Mouse (Mus musculus) T-helper 1 cell (primary cell): ENCODE measurements around the gene Ugt1a10.

ENCODE experiments used
- in situ Hi-C: fragments of 300-600 bp; cut with MboI, MseI; formaldehyde crosslinking; loops from one replicate; pipeline ENCODE4 v1.15.1; 2025; ENCODE audit warnings: high pct_unique_total_duplicates

The Ugt1a10 gene

DNA sequence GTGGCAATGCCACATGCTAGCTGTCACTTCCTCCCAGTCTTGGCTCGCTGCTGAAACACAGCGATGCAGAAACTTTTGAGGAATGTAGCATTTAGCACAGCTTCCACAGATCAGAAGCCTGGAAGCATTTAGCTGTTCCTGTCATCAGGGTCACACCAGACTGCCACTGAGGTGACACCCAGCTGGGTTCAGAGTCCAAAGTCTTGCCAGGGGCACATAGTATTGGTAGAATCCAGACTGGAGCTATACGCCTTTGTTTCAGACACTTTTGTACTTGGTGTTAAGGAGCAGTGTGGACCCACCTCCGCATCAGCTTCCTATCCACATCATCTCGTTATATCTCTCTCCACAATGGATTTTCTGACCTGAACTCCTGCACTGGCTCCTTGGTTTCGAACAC, 198.4 kb downstream of the Ugt1a10 start:
- in situ Hi-C loops, result no loop called here

DNA sequence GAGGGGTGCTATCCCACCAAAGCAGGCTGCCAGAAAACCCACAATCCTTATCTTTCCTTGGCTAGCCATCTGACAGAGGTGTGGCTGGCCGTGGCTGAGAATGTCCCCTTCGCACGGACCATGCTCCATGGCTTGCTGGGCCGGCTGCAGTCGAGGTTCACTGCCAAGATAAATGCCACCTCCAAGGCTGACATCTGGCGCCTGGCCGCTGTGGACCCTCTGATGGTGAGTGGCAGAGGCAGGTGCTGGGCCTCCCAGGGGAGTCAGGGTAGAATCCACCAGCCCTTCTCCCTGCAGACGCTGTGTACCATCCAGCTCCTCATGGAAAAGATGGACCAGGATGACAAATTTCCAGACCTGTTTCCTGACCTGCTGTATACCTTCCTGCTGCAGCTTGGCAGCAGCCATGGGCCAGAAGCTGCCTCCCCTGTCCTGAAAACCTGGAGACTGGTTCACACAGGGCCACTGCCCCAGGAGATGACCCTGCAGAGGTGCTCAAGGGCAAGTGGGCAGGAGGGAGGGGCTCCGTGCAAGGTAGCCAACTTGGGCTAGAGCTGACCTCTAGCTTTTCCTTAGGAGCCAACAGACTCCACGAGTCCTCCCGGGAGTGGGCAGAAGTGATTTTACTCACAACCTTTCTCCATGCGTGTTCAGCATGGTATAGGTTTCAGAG, 199.7 kb downstream of the Ugt1a10 start:
- in situ Hi-C loops, result no loop called here

DNA sequence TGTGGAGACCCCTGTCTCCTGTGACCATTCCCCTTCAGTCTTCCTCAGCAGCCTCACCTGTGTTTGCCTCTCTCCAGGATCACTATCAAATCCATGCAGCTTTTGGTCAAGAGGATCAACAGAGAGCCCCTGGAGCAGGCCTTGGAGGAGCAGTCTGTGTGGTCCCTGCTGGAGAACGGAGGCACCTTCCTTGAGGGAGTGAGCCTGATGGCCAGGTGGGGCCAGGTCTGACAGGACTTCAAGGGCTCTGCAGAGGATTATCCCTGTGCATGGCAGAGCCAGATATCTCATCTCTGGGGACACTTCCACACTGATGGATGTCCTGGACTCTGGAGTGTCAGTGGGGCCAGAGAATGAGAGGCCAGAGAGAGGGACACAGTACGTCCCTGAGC, 200.3 kb downstream of the Ugt1a10 start:
- in situ Hi-C loops, result no loop called here

DNA sequence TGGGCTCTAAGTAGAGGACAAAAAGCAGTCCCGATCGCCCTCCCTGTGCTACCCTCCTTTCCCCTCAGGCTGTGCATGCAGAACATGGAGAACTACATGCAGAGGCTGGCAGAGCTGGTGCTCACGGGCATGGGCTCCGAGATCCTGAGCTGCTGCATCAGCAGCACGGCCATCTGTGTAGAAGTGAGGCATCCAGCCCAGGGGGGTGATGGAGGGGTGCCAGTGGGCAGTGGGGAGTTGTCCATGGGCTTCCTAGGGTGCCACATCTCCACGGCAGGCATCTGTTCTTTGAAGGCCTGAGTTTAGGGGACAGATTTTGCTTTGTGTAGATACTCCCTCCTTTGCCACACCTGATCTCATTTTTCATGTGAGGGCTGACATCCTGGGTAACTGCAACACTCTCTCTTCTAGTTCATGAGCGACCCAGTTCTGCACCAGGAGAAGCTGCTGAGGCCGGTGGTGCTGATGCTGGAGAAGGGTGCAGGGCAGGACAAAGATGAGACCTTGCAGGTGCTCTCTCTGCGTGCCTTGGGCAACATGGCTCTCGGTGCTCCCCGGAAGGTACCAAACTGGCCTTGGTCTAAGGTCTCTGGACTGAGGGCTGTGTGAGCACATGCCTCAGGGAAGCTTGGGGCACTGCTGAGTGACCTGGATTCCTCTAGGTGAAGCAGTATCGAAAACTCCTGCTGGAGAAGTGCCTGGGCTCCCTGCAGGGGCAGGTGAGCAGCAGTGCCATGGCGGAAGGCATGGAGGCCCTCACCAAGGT, 201.0 kb downstream of the Ugt1a10 start:
- in situ Hi-C loops, result no loop called here

DNA sequence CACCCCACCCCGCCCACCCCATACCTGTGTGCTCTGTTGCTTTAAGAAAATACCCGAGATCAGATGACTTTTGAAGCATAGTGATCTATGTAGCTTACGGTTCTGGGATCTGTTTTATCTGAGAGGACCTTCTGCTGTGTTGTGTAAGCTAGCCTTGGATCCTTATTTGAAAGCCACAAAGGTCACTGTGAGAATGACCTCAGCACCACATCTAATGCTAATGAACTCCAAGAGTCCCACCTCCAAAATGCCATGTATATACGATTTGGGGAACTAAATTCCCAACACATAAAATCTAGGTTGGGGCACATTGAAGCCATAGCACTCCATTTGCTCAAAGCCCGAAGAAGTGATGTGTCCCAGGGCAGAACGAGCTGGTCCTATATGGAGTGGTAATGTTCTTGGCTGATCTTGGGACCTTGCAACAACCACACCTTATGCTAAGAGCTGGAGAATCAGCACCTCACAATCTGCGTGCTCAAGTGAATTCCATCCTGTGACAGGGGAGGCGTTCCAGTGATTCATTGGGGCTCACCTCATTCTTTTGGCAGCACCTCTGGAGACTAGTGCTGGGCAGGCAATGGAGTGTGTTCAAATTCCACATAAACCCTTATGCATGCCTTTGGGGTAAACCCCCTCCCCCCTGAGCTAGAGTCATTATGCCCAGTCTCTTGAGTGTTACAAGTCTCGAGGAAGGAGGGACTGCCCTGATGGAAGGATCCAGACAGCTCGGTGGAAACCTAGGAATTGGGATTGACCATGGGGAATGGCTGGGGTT, 201.9 kb downstream of the Ugt1a10 start:
- in situ Hi-C loops, result no loop called here

DNA sequence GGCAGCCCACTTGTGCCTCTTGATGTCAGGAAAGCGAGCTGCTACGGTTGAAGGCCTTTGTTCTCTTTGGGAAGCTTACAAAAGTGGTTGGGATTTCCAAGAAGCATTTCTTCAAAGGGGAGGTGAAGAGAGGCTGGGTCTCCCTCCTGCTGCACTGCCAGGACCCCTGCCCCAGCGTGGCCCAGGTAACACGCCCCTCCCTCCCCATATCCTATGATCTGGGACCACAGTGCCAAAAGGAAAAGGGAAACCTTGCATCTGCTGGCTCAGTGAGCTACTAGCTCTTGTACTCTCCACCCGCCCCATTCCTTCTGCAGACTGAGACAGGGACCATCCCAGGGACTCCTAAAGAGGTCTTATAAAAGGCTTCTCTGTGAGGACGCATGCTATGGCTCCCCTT, 202.5 kb downstream of the Ugt1a10 start:
- in situ Hi-C loops, result no loop called here

DNA sequence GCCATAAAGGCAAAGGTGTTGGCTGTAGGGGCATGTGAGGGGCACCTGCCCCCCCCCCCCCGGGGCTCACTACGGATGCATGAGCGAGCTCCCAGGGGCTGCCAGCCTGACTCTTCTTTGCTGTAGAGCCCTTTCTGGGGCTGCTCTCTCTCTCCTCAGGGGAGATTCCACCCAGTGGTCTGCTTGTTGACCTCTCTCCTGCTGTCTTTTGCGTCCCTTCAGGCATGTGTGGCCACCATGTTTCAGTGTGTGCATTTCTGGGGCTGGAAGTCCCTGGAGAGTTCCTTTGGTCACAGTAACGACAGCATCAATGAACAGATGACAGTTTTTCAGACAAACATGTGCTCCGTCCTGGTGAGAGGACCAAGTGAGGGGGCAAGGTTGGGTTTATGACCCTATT, 203.2 kb downstream of the Ugt1a10 start:
- in situ Hi-C loops, result no loop called here

DNA sequence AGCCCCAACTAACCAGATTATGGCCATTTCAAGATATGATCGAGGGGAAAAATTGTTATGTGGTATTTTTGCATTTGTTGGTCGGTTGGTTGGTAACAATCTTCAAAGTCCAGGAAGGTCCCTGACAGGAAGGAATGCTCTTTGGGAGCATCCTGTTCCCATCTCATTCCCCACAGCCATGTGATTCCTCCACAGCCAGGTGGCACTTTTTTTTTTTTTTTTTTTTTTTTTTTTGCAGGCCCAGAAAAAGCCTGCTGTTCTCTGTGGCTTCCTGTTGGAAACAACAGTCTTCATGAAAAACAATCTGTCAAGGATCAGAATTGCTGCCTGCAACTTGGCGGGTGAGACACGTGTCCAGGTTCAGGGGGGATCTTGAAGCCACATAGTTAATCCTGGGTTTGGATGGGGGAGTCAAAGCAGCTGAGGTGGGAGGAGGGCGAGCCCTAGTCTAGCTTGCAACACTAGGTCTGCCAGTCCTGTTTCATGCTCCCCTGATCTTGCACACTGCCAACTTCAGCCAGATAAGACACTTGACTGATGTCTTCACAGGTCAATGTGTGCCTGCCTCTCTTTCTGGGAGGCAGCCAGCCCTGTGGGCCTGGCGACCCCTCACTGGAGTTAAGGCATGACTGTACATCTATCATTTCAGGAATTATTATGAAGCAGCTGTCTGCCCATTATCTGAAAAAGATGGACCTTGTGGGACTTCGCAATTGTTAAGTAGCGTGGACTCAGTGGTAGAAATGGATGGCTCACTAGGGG, 203.9 kb downstream of the Ugt1a10 start:
- in situ Hi-C loops, result no loop called here

DNA sequence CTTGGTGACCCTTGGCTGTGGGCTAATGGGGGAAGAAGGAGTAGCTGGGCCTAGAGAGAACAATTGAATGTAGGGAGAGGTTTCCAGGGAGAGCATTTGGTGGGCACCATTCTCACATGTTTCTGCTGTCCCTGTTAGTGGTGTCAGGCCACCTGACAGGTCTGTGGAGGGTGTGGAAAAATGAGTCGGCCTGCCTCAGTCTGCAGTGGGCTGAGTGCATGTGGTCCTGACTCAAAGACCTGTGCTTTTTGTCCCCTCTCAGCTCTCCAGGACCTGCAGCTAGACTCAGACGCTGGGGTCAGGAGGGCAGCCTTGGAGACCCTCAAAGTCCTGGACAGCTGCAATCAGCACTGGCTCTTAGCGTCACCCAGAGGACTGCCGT, 204.4 kb downstream of the Ugt1a10 start:
- in situ Hi-C loops, result no loop called here

DNA sequence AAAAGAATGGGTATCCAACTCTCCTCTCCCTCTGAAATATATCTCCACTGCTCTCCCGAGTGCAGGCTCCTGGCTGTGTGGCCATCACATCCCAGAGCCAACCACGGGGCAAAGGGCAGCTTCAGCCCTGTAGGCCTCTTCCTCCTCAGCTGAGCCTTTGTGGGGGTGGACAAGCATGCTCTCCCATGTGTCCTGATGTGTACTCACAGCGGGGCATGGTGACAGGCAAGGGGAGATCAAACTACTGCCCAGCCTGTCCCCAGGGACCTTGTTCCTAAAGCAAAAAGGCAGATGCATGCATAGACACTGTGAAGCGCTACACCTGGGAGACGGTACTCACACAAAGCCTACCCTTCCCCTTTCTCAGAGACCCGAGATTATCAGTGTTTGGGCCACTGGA, 204.9 kb downstream of the Ugt1a10 start:
- in situ Hi-C loops, result no loop called here

DNA sequence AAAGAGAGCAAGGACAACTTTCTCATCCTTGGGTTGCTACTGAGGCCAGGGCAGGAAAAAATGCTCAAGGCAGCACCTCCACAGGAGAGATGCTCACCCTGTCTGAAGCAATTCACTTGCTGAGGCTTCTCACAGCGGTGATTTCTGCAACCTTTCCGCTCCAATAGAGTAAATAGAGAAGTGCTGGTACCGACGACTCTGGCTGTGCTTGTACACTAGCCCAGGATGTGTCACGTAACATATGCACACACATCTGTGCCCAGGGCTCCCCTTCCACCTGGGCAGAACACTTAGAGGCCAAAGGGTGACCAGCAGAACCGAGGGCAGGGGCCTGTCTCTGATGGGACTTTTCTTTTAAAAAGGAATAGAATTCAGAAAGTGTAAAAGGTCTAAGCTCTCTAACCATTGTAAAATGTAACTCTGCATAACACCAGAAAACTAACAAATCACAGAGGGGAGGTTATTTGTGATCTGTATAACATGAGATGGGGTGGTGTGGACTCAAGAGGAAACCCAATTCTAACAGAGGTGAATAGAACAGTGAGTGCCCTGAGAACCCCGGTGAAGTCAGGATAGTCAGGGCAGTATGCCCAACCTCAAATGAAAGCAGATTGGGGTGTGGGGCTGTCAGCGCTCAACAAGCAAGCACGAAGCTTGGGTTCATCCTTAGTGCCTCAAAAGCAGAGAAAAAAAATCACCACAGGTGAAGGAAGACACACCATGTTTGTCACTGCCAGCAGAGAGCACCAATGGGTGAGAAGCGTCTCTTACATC, 205.6 kb downstream of the Ugt1a10 start:
- in situ Hi-C loops, result no loop called here

DNA sequence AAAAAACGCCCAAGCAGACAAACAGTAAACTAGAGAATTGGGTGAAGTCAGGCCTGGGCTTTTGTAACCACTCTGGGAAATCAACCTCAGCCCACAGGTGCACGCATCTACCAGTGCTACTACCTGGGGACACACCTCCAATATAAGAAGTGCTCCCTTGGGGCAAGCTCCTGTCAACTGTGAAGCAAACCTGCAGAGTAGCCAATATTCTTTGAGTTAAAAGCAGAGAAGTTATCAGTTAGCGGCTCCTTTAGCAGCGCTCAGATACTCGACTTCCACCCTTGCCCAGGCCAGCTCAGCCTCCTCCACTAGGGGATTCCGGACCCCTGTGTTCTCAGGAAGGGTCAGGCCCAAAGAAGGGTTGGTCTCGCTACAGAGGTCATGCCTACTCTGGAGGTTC, 206.5 kb downstream of the Ugt1a10 start:
- in situ Hi-C loops, result no loop called here

DNA sequence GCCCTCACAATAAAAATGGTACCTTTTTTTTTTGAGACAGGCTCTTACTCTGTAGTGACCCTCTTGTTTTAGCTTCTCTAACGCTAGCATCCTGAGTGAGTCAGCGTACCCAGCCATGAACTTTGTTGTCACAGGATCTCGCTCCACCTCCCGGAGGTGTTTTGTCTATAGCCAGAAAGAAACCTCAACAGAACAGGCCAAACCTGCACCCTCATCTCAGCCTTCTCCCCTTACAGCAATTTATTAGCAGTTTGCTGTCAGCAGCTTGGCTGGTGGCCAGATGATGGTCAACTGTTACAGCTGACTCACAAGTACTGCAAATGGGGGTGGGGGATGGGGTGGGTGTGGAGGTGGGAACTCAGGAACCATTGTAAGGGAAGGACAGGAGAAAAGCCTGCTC, 207.1 kb downstream of the Ugt1a10 start:
- in situ Hi-C loops, result no loop called here

DNA sequence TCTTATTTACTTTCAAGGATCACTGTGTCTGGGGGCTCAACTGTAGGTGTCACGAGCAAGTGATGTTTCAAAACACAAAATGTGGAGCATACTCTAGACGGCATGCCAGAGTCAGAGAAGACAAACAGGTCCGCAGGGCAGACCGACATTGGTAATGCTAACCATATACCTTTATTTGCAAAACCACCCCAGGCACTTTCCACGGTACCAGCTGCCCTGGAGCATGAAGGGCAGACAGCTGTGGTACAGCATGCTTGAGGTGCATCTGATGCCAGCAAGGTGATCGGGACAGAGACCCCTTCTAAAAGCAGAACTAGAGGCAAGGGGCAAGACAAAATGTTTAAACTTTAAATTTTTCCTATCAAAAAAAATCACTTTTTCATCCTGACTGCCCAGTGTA, 207.8 kb downstream of the Ugt1a10 start:
- in situ Hi-C loops, result no loop called here

DNA sequence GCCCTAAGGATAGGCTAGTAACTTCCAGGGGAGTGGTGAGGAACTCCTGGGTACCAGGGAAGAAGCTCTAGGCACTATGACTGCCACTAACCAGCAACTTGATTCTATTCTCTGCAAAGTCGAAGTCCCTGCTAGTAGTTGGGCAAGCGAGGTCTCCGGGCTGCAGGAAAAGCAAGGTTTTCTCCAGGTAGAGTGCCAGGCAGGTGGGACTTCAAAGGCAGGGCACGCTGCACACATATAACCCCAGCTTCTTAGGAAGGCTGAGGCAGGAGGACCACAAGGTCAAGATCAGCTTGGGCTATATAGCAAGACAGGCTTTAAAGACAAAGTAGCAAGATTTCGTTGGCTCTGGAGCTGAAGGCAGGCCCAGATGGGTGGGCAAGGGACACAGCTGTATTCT, 208.6 kb downstream of the Ugt1a10 start:
- in situ Hi-C loops, result no loop called here

DNA sequence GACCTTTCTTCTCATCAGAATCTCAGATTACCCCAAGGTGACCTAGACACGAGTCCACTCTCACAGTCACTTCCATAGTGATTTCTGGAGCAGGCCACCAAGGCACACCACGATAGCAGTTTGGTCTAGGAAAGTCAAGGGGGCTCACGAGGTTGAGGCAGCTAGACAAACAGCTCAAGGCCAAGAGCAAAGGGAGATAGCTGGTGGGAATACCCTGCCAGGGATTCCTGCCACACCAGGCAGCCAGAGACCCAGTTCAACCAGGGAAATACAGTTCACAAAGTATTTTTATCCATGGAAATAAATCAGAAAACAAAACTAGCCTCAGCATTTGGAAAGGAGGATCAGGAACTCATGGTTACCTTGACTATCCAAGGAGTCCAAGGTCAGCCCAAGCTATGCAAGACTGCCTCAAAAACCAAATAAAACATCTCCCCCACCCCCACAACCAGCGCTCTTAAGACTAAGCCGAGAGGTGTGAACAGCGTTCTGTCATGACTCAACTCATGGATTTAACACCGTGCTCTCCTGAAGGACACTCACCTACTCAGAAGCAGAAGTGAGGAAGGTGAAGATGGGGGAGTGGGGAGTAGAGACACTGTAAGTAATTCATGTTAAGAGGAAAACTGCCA, 209.2 kb downstream of the Ugt1a10 start:
- in situ Hi-C loops, result no loop called here

DNA sequence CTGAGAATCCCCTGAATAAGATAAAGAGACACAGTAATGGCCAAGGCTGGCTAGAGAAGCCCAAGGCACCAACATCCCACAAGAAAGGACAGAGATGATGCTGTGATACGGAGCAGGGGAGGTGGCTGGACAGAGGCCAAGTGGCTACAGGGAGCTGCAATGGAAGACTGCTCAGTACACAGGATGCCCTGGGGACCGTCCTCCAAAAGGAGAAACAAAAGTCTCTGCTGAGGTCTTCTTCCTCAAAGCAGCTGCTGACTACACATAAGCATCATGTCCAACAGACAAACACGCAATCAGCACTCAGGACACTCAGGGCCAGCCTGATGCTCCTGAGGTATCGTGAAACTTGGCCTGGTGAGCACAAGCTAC, 209.7 kb downstream of the Ugt1a10 start:
- in situ Hi-C loops, result no loop called here

DNA sequence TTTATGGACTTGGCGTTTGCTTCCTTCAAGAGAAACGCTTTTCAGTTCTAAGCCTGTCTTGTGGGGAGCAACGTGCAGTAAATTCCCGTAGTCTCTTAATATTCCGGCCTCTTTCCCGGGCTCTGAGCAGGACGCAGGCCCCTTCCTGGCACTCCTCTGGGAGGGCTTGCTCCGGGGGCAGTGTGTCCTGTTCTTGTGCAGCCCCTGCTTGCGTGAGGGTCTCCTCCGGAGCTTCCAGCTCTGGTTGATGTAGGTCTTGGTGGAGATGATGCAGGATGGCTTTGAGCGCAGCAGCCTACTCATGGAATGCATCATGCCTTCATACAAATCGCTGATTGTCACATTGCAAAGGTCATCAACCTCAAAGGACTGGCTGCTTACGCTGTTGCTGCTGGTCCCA, 210.9 kb downstream of the Ugt1a10 start:
- in situ Hi-C loops, result no loop called here

DNA sequence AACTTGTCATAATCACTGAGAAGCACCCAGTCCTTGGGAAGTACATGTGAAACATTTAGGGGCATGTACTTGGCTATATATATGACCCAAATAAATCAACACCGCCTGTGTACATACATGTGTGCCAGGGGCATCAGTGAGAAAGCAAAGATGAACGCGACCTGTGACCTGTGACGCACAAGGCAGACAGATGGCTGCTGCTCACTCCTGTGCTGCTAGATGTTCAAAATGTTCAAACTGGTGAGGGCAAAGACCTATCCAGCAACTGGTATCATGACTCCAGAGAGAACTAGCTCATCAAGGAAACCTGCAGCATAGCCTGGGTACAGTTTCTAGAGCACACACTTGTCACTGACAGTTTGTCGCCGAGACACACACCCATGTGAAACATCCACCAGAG, 212.3 kb downstream of the Ugt1a10 start:
- in situ Hi-C loops, result no loop called here

DNA sequence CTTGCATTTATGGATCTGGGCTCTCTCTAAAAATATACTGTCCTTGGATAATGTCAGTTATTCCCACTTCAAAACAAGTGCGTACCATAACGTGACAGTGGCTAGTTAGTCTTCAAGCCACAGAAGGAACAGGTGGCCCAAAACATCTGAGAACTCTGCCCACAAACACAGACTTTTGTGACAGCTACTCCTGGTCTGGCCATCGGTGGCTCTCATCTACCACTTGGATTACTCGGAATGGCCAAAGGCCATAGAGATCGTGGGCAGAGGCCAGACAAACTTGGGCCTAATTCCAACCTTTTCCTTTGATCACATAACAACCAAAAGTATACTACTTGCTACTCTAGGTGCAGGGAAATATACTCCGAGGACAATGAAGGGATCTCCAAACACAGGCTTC, 212.9 kb downstream of the Ugt1a10 start:
- in situ Hi-C loops, result no loop called here
